Mouse (Mus musculus) C3H10T1/2 (cell line): ENCODE measurements around the gene Diaph3. TPM values are rescaled to one million over a fixed set of nuclear protein-coding genes. Genes with fewer than 3 reads are reported as not detected.

Source experiments
- polyA plus RNA-seq, 2 experiments: library from polyadenylated mRNA; unstranded; fragments of >200 nt; fragmentation: generic; extraction: Trizol; gene quantifications; one replicate each; pipeline ENCODE4 v1.2.1; 2012; ENCODE audit warnings: missing spikeins in 2 of 2

Gene Diaph3
- 1 to 10 TPM in 1 of 2 experiments, under 1 TPM in 1; 0.85 to 7.3 TPM for polyA plus RNA-seq

GRCm38 (mm10) chr14:87140963-87141486, at the start of gene Diaph3:
Gene Diaph3, minus strand, starts transcription at chr14:87141235.

